Mouse (Mus musculus) C2C12 (cell line): Measurements from ENCODE around the gene Fam69a.

Source experiments
- CTCF ChIP-seq: IDR thresholded peaks from one replicate; pipeline ENCODE4 v1.5.1; 2011; ENCODE audit not compliant: control insufficient read depth, insufficient read depth, insufficient read length
- USF1 ChIP-seq: IDR thresholded peaks from one replicate; pipeline ENCODE4 v1.6.1; 2011; ENCODE audit warnings: low read depth, mild to moderate bottlenecking, control low read depth, moderate library complexity

DNA sequence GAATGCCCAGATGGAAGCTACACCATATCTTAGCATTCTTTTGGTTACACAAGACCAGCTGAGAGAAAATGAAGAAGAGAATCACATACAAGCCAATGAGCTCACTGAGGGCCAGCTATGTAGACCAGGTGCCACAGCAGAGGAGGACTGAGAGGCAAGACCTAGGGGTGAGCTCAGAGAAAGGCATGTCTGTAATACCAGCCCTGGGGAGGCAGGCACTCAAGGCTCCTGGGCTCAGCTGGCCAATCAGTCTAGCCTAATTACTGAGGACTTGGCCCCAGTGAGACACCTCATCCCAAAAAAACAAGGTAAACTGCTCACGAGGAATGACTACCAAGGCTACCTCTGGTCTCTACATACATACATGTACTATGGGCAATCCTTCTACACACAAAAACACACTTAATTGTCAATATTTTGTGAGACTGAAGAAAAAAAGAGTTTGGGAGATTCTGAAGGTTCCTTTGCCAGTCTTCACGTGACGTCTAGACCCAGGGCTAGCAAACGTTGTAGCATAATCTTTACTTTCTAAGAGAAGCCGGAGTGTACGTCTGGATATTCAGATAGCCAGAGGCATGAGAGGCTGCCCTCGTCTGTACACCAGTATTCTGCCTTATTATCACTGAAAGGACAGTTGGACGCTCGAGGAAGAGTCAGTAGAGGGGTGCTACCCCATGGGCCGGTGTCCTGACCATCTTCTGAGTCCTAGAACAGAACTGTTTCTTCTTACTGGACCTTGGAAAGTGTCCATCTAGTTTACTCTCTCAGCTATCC, 51.9 kb downstream of the Fam69a start:
- TF ChIP-seq CTCF (no peak), USF1 (no peak)
